Mouse (Mus musculus): ENCODE results near the gene Slamf1. TPM values are rescaled to one million over a fixed set of nuclear protein-coding genes. Genes with fewer than 3 reads are reported as not detected.

Slamf1 gene
- total RNA-seq (2014; fragmentation: Nextera tagmentation) = not detected in 2 replicates
- total RNA-seq (2017) = 0.04 TPM in 1 of 2 replicates, not detected in the other

DNA sequence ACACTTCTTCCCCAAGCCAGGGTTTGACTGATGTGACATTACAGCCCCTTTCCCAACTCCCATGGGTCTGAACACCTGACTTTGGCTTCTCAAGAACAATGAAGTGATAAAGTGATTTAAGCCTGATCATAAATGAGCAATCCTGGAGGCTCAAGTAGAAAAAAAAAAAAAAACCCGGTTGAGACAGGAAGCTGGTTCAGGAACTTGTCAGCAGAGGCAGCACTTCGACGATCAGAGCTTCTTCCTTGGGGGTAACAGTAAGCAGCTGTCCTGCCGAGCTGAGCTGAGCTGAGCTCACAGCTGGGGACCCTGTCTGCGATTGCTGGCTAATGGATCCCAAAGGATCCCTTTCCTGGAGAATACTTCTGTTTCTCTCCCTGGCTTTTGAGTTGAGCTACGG, at the start of gene Slamf1:
Slamf1 (plus strand) TSS at position 230 of the 400 bp plus-strand sequence.
- ATAC-seq (replicated peaks; ENCODE audit: poor library complexity, severe bottlenecking) = peak; percentile 52

DNA sequence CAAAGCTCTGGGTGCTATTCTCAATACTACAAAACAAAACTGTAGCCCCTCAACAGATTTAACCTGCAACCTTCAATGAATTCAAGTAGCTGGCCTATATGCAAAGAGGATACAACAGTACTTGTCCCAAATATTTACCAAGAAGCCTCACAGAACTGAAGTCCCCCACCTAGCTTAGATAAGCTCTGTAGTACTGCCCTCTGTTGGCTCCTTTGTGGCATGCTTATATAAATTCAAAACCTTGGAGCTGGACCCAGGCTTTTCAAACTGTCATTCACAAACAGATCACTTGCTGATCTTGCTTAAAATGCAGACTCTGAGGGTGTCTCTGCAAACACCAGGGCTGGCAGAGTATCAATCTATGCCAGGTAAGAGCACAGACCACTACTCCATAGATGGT, 35.7 kb upstream of the Slamf1 start:
- no peak for ATAC-seq (replicated peaks; ENCODE audit: poor library complexity, severe bottlenecking)

DNA sequence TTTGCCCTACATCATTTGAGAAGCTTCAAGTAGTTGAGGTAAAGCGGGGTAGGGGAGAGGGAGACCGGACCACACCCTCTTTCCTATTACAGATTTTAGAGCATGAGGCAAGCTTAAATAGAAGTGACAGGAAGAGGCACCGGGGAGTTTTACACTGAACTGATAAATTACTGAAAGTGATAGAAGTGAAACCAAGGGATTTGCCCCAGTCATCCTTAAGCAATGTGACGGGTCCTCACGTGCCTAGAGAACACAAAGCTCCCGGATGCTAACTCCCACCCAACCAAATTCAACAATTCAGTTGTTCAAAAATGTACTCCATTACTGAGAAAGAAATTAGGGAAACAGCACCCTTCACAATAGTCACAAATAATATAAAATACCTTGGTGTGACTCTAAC, 32.0 kb upstream of the Slamf1 start:
- peak; percentile 80 for ATAC-seq (replicated peaks; ENCODE audit: poor library complexity, severe bottlenecking)

DNA sequence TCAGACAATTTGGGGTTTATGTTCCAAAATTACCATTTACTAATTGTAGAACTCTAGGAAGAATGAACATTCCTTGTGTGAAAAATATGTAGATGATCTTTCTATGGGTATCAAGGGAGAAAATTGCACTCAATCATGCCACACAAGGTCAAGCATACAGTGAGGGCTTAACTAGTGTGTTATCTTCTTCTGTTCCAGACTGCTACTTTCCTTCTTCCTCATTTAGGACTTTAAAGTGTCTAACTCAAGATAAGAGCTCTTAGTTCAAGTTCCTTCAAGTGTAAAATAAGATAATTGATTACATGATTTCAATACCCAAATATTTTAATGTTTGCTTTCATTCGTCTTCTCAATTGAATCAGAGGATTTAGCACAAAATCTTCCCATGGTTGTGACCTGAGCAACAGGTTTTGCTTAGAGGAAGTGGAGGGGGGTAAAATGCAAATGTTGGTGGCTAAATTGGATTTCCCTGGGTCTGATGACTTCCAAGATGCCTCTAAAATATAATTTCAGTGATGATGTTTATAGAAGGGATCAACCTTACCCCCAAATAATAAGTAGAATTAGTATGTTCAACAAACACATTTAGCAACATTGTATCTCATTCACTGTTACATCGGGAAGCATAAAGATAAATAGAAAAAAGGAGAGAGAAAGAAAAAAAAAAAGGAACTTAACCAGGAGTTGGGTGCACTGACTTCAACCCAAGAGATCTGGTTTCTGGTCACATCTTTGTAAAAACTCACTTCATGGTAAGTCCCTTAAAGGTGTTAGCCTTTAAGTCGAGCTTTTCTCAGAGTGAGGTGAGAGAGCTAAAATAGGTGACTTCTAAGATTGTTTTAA, 18.6 kb upstream of the Slamf1 start:
- no peak for ATAC-seq (replicated peaks; ENCODE audit: poor library complexity, severe bottlenecking)

DNA sequence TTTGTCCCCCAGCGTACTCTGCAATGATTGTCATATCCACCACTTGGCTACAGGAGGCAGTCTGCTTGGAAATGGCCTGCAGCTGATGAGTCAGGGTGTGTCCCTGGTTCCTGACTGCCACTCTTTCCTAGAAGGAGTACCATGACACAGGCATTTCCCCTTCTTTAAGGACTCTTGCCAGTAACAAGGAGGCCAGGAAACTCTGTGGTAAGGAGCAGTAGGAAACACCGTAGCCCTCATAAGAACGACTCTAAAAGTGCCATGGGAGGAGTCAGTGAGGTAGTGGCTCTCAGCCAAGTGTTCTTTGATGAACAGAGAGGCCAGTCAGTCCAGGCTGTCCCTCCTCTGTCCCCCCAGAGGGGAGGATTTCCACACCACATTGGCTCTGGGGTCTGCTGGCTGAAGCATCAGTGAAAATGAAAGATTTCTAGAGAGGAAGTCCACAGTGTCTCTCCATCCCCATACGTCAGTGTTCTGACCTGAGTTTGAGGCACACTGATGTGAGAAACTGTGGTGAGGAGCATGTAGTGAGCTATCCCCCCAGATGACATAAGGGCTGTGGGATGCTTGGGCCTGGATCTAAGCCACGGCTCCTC, 5.0 kb upstream of the Slamf1 start:
- ATAC-seq (replicated peaks; ENCODE audit: poor library complexity, severe bottlenecking) = peak; percentile 90

DNA sequence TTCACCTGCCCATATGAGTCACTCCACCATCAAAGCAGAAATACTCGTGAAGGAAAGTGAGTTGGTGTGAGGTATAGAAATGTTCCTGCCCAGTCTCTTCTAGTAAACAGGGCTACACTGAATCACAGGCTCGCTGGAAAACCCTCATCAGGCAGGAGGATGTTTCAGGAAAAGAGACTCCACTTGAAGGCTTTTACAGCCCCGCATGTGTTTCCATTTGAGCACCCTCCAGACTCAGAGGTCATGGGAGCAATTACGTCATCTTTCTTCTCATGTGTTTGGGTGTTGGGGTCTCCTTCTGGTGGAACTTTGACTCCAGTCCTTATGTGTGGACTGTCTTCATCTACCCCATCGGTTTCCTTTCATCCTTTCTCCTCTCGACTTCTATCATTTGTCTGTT, 4.1 kb downstream of the Slamf1 start:
- ATAC-seq (replicated peaks; ENCODE audit: poor library complexity, severe bottlenecking) = no peak

DNA sequence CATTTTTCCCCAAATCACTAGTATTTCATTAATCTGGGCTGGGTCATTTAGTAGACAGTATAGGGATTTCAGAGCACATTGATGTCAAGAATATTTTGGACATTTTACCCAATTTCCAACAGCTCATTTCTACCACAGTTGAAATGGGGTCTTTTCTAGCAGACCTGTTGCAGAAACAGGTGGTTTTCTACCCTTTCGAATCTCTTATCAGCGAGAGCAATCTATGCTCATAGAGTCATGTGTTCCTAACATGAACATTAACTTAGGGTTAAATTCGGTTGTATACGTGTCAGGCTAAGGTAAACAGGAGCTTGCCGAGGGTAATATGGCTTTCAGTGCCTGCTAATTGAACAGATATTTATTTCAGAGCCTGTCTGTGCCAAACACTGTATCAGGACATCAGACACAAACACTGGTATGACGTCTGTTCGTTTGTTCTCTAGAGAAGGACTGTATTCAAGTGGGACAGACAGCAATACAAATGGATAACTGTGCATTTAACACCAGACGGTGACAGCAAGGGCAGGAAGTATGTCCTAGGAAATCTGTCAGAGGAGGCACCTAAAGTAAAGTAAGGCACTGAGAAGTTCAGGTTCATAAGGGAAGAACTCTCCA, 5.3 kb downstream of the Slamf1 start:
- ATAC-seq (replicated peaks; ENCODE audit: poor library complexity, severe bottlenecking) = no peak

DNA sequence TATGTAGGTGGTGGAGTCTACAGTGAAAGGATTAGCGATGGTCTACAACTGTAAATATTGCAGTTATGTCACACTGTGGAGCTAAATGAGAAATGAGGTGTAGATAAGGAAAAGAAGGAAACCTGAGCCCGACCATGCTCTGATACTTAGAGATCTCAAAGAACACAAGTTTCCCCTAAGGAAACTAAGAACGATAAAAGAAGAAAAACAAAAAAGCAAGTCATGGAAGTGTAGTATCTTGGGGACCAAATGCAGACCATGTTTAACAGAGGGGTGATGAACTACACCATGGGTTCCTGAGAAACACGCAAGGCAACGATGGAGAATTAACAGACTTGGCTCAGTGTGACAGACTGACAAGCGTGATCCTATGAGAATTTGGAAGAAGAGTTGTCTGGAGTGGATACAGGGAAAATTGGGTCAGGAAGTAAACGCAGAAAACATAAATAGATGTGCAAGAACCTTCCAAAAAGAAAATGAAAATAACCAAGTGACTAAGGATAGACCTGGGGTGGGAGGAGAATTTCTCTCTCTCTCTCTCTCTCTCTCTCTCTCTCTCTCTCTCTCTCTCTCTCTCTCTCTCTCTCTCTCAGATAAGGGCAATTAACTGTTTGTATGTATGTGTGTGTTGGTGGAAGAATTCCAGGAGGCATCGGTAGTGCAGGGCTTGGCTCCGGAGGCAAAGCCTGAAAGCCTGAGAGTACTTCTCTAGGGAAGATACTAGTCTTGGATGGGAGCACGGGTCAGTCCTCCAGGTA, 6.5 kb downstream of the Slamf1 start:
- ATAC-seq (replicated peaks; ENCODE audit: poor library complexity, severe bottlenecking) = no peak

DNA sequence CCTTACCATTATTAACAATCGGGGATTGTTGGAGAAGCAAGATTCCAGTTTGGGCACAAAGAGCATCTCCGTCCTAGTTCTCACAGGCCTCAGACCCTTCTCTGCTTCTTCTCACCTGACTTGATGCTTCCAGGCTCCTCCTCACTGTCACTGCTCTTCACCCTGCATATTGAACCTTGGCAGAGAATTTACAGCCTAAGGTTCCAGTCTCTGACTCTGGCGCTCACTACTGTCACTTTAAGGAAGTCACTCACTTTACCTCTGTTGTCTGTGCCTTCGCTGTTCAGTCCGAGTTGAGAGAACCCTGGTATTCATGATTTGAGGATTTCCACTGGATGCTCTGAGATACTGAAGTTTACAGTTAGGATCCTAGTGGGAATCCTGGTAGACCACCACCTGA, 7.3 kb downstream of the Slamf1 start:
- no peak for ATAC-seq (replicated peaks; ENCODE audit: poor library complexity, severe bottlenecking)

DNA sequence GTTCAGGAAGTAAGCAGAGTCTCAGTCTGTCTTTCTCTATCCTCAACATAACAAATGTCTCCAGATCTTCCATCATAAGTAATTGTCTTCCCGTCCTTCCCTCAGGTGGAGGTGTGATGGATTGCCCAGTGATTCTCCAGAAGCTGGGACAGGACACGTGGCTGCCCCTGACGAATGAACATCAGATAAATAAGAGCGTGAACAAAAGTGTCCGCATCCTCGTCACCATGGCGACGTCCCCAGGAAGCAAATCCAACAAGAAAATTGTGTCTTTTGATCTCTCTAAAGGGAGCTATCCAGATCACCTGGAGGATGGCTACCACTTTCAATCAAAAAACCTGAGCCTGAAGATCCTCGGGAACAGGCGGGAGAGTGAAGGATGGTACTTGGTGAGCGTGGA, 7.8 kb downstream of the Slamf1 start:
- no peak for ATAC-seq (replicated peaks; ENCODE audit: poor library complexity, severe bottlenecking)

DNA sequence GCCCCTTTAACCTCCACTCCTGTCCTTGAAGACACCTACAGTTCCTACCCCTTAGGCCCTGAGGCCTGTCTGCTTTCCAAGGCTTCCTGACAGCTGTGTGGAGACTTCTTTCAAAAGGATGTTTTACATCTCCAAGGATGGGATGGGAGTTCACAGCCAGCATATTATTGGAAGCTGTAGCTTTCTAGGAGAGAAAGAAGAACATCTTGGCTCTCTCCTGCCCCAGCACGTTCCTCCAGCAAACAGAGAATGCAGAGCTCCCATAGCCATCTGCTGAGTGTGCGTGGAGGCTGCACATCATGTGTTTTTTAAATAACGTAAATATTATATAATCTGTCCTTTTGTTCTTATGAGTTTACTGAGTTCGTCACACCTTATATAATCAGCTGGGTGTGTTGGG, 8.9 kb downstream of the Slamf1 start:
- ATAC-seq (replicated peaks; ENCODE audit: poor library complexity, severe bottlenecking) = no peak

DNA sequence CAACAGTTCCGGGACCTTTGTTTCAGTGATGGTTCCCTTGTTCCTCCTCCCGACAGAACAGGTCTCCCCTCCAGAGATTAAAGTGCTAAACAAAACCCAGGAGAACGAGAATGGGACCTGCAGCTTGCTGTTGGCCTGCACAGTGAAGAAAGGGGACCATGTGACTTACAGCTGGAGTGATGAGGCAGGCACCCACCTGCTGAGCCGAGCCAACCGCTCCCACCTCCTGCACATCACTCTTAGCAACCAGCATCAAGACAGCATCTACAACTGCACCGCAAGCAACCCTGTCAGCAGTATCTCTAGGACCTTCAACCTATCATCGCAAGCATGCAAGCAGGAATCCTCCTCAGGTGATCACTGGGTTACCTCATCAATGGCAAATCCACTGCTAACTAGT, 10.1 kb downstream of the Slamf1 start:
- no peak for ATAC-seq (replicated peaks; ENCODE audit: poor library complexity, severe bottlenecking)

DNA sequence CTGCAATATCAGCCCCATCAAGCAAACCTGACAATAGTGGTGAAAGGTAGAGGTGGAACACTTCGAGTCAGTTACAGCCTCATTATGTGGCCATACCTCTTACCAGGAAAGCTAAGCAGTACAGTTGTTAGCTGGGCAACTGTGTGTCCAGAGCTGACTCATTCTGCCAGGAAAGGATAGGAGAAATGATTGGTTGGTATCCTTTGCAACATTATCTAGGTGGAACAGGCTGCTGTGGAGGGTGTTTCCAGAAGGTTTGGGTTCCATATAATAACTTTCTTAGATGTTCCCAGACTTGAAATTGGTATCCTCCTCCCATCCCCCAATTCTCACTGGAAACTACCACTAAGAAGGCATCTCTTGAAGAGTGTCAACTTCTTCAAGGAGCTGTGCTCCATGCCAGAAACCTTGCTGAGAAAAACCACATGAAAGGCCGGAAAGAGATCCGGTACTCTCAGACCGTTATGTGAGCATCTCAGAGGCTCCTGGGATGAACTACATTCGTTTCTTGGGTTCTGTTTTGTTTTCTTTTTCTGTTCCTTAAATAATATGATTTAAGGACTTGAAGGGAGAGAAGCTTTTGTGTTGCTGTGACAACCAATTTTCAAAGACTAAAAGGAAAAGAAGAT, 15.5 kb downstream of the Slamf1 start:
- ATAC-seq (replicated peaks; ENCODE audit: poor library complexity, severe bottlenecking) = no peak

DNA sequence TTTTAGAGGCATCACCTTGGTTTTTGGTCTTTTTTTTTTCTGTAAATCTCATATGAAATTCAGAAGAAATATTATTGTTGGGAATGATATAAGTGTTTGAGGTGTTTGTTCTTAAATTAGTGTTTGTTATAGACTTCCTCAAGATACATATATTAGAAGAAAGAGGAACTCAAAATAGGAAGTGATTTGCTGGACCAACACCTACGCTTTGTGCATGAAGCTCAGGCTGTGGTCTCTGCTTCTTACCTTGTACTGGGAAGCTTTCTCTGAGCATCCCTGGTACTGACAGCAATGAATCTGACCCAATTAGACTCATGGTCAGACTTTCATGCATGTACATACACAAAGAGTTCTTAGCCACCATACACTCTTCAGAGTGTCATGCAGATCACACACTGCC, 18.9 kb downstream of the Slamf1 start:
- peak; percentile 62; the same call in 1 of the 2 replicates for ATAC-seq (replicated peaks; ENCODE audit: poor library complexity, severe bottlenecking)

DNA sequence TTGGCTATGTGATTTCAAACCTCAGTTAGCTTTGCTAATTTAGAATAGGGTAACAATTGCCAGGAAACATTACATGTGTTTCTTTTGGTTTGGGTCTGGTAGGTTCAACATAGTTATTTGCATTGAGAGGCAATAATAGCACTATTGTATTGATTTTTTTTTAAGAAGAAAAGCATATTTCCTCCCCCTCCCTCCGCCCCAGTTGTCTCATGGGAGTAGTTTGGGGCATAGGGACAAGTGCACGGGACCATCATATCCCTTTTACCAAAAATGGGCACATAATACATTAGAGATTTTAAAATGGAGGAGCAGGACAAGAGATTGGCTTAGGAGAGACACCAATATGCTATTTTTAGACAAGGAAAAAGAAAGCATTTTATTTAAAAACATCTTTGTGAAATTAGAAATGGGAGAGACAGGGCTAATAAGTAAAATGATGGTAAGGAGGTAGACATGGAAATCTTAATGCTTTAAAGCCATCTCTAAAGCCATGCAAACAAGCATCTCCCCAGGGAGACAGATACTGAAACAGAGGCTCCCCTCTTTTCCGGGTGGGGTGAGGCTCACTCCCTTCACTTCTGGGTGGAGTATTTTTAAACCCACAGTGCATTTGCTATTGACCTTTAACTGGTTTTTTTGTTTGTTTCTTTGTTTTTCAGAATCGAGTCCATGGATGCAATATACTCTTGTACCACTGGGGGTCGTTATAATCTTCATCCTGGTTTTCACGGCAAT, 20.5 kb downstream of the Slamf1 start:
- ATAC-seq (replicated peaks; ENCODE audit: poor library complexity, severe bottlenecking) = no peak

DNA sequence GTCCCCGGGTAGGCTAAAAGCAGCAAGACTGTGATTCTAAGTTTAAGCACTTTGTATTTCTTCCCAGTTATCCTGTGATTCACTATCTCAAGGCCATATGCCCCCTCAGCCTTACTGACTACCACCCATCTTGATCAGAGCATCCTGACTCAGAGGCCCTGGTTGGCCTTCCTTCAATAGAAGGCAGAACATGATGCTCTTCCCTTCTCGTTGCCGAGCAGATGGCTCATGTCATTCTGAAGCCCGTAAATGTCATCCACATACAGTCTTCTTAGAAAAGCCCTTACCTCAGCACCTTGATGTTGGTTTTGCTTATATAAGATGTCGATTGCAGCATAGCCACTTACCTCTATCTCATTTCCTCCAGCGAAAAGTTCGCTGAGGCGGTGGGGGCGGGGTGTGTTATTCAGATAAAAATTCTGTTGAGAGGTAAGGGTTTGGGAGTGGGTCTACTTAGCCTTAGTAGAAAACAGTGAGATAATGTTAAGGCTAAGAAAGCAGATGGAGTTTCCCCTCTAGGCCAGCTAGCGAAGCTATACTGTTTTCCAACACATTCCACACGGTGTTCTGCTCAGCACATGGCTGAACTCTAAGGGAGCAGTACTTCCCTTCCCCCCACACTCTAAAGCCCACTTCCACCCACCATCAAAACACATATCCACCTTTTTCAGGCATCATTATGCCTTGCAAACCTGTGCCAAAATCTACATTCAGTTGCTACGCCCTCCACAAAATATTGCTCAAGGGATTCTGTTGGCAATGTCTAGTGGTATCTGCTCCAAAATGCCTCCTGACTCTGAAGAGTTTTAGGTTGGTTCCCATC, 21.7 kb downstream of the Slamf1 start:
- ATAC-seq (replicated peaks; ENCODE audit: poor library complexity, severe bottlenecking) = 0 out of 2 replicates have a peak, but pooled peaks have one; percentile 7

DNA sequence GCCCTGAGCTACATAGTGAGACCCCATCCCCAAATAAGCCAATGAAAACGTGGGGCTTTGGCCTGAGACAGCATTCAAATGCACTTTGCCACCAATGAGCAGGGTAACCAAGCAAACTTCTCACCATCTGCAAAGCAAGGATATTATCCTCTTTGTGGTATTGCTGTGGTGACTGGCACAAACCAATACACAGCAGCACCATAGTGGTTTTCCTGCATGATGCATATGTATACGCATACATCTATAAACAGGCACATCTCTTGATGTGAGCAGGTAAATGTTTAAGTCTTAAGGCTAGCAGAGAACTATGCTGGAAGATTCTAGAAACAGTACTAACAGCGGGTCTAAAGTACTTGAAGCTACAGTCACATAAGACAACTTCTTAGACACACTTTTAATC, 22.5 kb downstream of the Slamf1 start:
- ATAC-seq (replicated peaks; ENCODE audit: poor library complexity, severe bottlenecking) = no peak

DNA sequence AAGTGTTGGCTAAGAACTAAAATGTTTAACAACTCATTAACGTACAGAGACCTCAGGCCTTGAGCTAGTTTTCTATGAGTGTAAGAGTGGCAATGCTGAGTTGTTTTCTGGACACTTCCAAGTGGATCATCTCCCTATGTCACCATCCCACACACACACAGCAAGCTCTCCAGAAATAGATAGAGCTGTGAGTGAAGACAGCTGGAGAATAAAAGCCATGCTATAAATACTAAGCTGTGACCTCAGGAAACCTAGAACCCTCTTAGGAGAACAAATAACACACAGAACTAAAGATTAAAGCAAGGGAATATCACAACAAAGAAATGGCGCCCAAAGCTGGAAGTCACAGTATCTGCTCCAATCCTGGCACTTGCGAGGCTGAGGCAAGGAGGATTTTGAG, 24.6 kb downstream of the Slamf1 start:
- ATAC-seq (replicated peaks; ENCODE audit: poor library complexity, severe bottlenecking) = no peak

DNA sequence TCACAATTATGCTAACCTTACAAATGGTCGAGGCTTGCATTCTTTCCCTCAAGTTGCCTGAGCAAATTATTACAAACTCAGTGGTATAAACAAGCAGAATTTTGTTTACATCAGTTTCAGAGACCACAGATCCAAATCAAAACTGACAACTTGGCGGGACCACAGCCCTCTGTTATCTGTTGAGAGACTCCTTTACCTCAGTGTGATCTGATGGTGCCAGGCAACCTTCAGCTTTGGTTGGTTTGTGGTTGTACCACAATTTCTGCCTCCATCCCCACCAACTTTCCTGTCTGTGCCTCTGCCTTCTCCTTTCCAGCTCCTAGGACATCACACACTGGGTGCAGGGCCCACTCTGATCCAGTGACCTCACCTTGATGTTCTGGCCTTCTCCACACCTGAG, 29.3 kb downstream of the Slamf1 start:
- no peak for ATAC-seq (replicated peaks; ENCODE audit: poor library complexity, severe bottlenecking)
